Mouse (Mus musculus) A20 (cell line): ENCODE data around the gene Tesmin.

Experiments used
- DNase-seq: peaks from one replicate; pipeline ENCODE4 v3.0.0-alpha.2; 2011; ENCODE audit warnings: low read depth, low spot score

Gene Tesmin

GRCm38 (mm10) chr19:3440667-3441066, 52.0 kb downstream of the Tesmin start:
- no peak for DNase-seq

- peak; percentile 42 for DNase-seq
Measured at GRCm38 (mm10) chr19:3441092-3441491, 52.4 kb downstream of the Tesmin start.

DNA sequence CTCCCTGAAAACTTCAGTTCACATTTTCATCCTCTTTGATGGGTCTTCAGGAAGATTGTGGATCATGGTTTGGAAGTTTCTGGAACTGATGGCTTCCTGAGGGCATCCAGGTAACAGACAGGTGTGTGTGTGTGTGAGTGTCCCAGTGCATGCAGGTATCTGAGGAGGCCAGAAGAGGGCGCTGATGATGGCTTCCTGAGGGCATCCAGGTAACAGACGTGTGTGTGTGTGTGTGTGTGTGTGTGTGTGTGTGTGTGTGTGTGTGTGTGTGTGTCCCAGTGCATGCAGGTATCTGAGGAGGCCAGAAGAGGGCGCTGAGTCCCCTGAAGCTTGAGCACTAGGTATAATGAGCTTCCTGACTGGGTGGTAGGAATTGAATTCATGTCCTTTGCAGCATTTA, 58.7 kb downstream of the Tesmin start:
- DNase-seq: no peak

GRCm38 (mm10) chr19:3449248-3449647, 60.6 kb downstream of the Tesmin start:
- DNase-seq: no peak

- DNase-seq: no peak
Measured at GRCm38 (mm10) chr19:3450714-3451113, 62.1 kb downstream of the Tesmin start.

- DNase-seq: peak; percentile 76
Measured at GRCm38 (mm10) chr19:3451170-3451569, 62.5 kb downstream of the Tesmin start.

GRCm38 (mm10) chr19:3451649-3452048, 63.0 kb downstream of the Tesmin start:
- peak; percentile 92 for DNase-seq
